Mouse (Mus musculus) mouse embryonic stem cell (cell line): Measurements from ENCODE around the gene Amdhd2.
"Not testable (repeated sequence)": the region's sequence is repeated elsewhere in the genome, so short reads cannot be mapped to it uniquely, and the experiment has no call there.

Experiments
- in situ Hi-C, 2 experiments: fragments of 300-500 bp; cut with MboI; formaldehyde crosslinking; loops; 1 replicate in 1 of 2; 3 replicates in 1 of 2; pipeline ENCODE4 v1.14.3; 2019 to 2020; ENCODE audit warnings: low sequenced_read_pairs in 2 of 2, low pct_unique_long_range_greater_than_20kb in 1 of 2, mixed read lengths in 1 of 2; ENCODE audit not compliant: unreplicated experiment in 1 of 2

Amdhd2 gene

DNA sequence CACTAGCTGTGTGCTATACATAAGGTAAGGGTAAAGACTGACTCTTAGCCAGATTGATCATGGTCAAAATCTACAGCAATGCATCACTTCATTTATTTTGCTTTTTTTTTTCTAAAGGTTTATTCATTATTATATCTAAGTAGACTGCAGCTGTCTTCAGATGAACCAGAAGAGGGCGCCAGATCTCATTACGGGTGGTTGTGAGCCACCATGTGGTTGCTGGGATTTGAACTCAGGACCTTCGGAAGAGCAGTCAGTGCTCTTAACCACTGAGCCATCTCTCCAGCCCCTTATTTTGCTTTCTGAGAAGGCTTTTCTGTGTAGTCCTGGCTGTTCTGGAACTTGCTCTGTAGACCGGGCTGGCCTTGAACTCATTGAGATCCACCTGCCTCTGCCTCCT lies 30.6 kb downstream of the Amdhd2 start:
- in situ Hi-C loops = not testable (repeated sequence)

- in situ Hi-C loops = no loop called here
Measured at GRCm38 (mm10) chr17:24131570-24131969, 32.0 kb downstream of the Amdhd2 start.

GRCm38 (mm10) chr17:24129246-24129645 lies 34.3 kb downstream of the Amdhd2 start:
- in situ Hi-C loops = not testable (repeated sequence)

- in situ Hi-C loops = no loop called here
Measured at GRCm38 (mm10) chr17:24127592-24127991, 36.0 kb downstream of the Amdhd2 start.

DNA sequence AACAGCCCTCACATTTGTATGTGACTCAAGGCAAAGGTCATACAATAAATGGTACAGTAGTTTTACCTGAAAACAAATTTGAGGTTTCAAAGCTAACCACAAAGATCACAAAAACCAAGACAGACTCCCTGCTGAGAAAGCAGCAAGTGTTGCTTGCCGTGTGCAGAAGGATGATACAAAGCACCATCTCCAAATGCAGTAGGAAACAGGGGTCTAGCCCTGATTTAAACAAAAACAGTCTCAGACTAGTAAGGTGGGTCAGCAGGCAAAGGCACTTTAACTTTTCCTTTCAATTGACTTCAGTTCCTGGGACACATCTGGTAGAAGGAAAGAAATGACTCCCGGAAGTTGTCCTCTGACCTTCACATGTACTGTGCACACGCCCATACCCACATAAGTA lies 36.8 kb downstream of the Amdhd2 start:
- in situ Hi-C loops = no loop called here

GRCm38 (mm10) chr17:24119446-24119845 lies 44.1 kb downstream of the Amdhd2 start:
- in situ Hi-C loops = no loop called here

- in situ Hi-C loops = no loop called here
Measured at GRCm38 (mm10) chr17:24113031-24113430, 50.5 kb downstream of the Amdhd2 start.

DNA sequence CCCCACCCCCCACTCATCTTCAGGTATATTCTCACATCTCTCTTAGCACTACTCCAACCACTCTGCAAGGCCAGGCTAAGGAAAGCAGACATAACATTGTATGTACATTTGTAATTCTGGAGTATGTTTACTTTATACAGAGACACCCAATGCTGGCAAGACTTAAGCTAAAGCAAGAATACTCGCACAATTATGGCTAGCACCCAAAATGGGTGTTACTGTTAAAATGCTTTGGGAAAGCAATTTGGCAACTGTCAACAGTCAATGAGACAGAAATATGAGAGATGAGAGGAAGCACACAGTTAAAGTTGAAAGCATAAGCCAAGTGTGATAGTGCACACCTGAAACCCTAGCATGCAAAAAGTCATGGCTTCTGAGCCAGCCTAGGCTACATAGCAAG lies 52.3 kb downstream of the Amdhd2 start:
- in situ Hi-C loops = no loop called here

DNA sequence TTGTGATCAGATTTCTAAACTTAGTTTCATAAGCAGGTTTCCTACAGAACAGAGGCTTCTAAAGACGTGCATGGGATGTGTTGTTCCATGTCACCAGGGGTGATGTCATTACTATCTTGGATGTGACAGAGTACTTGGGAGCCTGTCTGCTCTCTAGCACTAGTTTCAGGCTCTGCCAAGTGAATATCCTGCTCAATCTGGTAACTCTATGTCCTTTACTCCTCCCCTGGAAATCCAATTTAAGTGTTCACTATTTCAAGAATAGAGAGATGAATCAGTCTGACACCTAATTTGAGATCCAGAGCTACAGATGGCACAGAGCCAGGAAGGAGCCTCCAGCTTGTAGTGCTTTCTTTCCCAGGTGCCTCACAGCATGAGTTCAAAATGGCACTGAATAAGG lies 54.7 kb downstream of the Amdhd2 start:
- in situ Hi-C loops = no loop called here
